Comparison of ENCODE assay signal across 8 mouse cellular contexts in genomic region chr11:88067586-88068410, GRCm38 (mm10). TPM values are rescaled to one million over a fixed set of nuclear protein-coding genes. Genes with fewer than 3 reads are reported as not detected.
A peak's percentile ranks its signal among the peaks of the same experiment; 100 is the strongest.
DNase-seq lines count a peak whose midpoint lies in the region; ATAC-seq and TF ChIP-seq lines count a peak whose summit lies in the region.

TSS of gene Vezf1 (plus strand) at chr11:88068279.

- no peaks in the 10 kb centered on the region for H3K27me3 ChIP-seq in CH12.LX (replicated peaks)
- no peaks in the 10 kb centered on the region for H3K27me3 ChIP-seq in forebrain, embryonic 12.5 days
- no peaks in the 10 kb centered on the region for H3K27me3 ChIP-seq in heart, embryonic 15.5 days
- no peaks in the 10 kb centered on the region for H3K27me3 ChIP-seq in liver, embryonic 15.5 days
- H3K27me3 ChIP-seq in neural tube, embryonic 11.5 days (ENCODE audit: control insufficient read depth, insufficient read depth, low read length), result no peaks in the 10 kb centered on the region
- H3K27me3 ChIP-seq in stomach, embryonic 15.5 days (replicated peaks), result no peaks in the 10 kb centered on the region

- no peak for TF ChIP-seq CTCF in CH12.LX (conservative IDR thresholded peaks at IDR 0.05 in 1 of 2, IDR thresholded peaks at IDR 0.05 in 1 of 2; ENCODE audit: low read depth in 2 of 2, low read length in 2 of 2)

- no peaks in the 10 kb centered on the region for H3K9me3 ChIP-seq in CH12.LX (replicated peaks; ENCODE audit: low read length)
- H3K9me3 ChIP-seq in forebrain, embryonic 12.5 days, result no peaks in the 10 kb centered on the region
- no peaks in the 10 kb centered on the region for H3K9me3 ChIP-seq in heart, embryonic 15.5 days (replicated peaks)
- no peaks in the 10 kb centered on the region for H3K9me3 ChIP-seq in liver, embryonic 15.5 days (replicated peaks)
- H3K9me3 ChIP-seq in neural tube, embryonic 11.5 days (ENCODE audit: control insufficient read depth, low read length), result no peaks in the 10 kb centered on the region
- no peaks in the 10 kb centered on the region for H3K9me3 ChIP-seq in stomach, embryonic 15.5 days

- peak; percentile 71 for DNase-seq in CH12.LX (ENCODE audit: extremely low read depth)
- DNase-seq in c-Kit-positive CD71-positive TER-119-positive erythroid progenitor cells, embryonic 14.5 days (ENCODE audit: low spot score), result peak; percentile 66
- peak; percentile 88 for DNase-seq in kidney, postnatal 14 days
- DNase-seq in neural tube, embryonic 11.5 days (ENCODE audit: low spot score), result peak; percentile 84

- peak within 1 kb of the TSS; percentile 98 for H3K4me2 ChIP-seq in CH12.LX (ENCODE audit: insufficient read depth, low read depth, poor library complexity, severe bottlenecking)
- H3K4me2 ChIP-seq in forebrain, embryonic 12.5 days, result peak within 1 kb of the TSS; percentile 69
- peak within 1 kb of the TSS; percentile 87 for H3K4me2 ChIP-seq in heart, embryonic 15.5 days
- peak within 1 kb of the TSS; percentile 97 for H3K4me2 ChIP-seq in liver, embryonic 15.5 days
- H3K4me2 ChIP-seq in neural tube, embryonic 11.5 days (ENCODE audit: low read depth), result peak within 1 kb of the TSS; percentile 80
- peak within 1 kb of the TSS; percentile 67 for H3K4me2 ChIP-seq in stomach, embryonic 15.5 days

- in situ Hi-C loops in CH12.LX (cut with MboI; ENCODE audit: low pct_ligation_motif_present, low pct_unique_long_range_greater_than_20kb, low sequenced_read_pairs), result no loop called here

- peaks cover 36% of the 10 kb centered on the region for H3K79me2 ChIP-seq in CH12.LX (replicated peaks; ENCODE audit: control insufficient read depth, extremely low read depth, insufficient read depth, poor library complexity, severe bottlenecking)

- dilution Hi-C loops in CH12.LX (cut with MboI; ENCODE audit: extremely low pct_ligation_motif_present, extremely low pct_unique_long_range_greater_than_20kb, low sequenced_read_pairs), result loop anchor here (25.0 kb wide), 1 partner anchor 120 kb away; no protein-coding TSS in a partner anchor

- no peak for TF ChIP-seq RAD21 in CH12.LX (IDR thresholded peaks at IDR 0.05; ENCODE audit: low read depth, low read length)

- peak within 1 kb of the TSS; percentile 98 for H3K9ac ChIP-seq in CH12.LX (ENCODE audit: insufficient read depth, low read depth)
- peak within 1 kb of the TSS; percentile 98 for H3K9ac ChIP-seq in forebrain, embryonic 12.5 days
- peak within 1 kb of the TSS; percentile 98 for H3K9ac ChIP-seq in heart, embryonic 15.5 days
- H3K9ac ChIP-seq in liver, embryonic 15.5 days, result peak within 1 kb of the TSS; percentile 91
- H3K9ac ChIP-seq in neural tube, embryonic 11.5 days (ENCODE audit: low read length), result peak within 1 kb of the TSS; percentile 99
- H3K9ac ChIP-seq in stomach, embryonic 15.5 days, result peak within 1 kb of the TSS; percentile 91

- TF ChIP-seq EP300 in CH12.LX (IDR thresholded peaks at IDR 0.05; ENCODE audit: low read length), result 0 out of 2 replicates have a peak, but pooled peaks have one; percentile 20

- 1% methylated on average over 36 of the region's 81 CpGs for WGBS in forebrain, embryonic 12.5 days
- WGBS in heart, embryonic 15.5 days, result under 1% methylated on average over 34 of the region's 81 CpGs
- under 1% methylated on average over 51 of the region's 81 CpGs for WGBS in liver, embryonic 15.5 days (ENCODE audit: insufficient replicate concordance)
- under 1% methylated on average over 57 of the region's 81 CpGs for WGBS in neural tube, embryonic 11.5 days
- WGBS in stomach, embryonic 15.5 days, result under 1% methylated on average over 38 of the region's 81 CpGs

- peak within 1 kb of the TSS; percentile 64 to 84 (median 79) for H3K4me3 ChIP-seq in CH12.LX (replicated peaks in 1 of 3; ENCODE audit: low read depth in 2 of 3, low read length in 2 of 3, poor library complexity in 1 of 3)
- peak within 1 kb of the TSS; percentile 98 for H3K4me3 ChIP-seq in forebrain, embryonic 12.5 days (replicated peaks)
- peak within 1 kb of the TSS; percentile 99 for H3K4me3 ChIP-seq in heart, embryonic 15.5 days
- peak within 1 kb of the TSS; percentile 96 for H3K4me3 ChIP-seq in liver, embryonic 15.5 days (replicated peaks)
- peak within 1 kb of the TSS; percentile 96 for H3K4me3 ChIP-seq in neural tube, embryonic 11.5 days (ENCODE audit: low read depth, low read length)
- peak within 1 kb of the TSS; percentile 97 for H3K4me3 ChIP-seq in stomach, embryonic 15.5 days (replicated peaks)

- TF ChIP-seq POLR2A in CH12.LX (IDR thresholded peaks at IDR 0.05; ENCODE audit: low read depth, low read length), result peak; percentile 84

- peaks cover 0 to under 1% of the 10 kb centered on the region in 2 experiments for H3K36me3 ChIP-seq in CH12.LX (replicated peaks in 1 of 2; ENCODE audit: control insufficient read depth in 1 of 2, insufficient read depth in 1 of 2, low read length in 1 of 2)
- no peaks in the 10 kb centered on the region for H3K36me3 ChIP-seq in forebrain, embryonic 12.5 days (replicated peaks)
- no peaks in the 10 kb centered on the region for H3K36me3 ChIP-seq in heart, embryonic 15.5 days
- H3K36me3 ChIP-seq in liver, embryonic 15.5 days (replicated peaks), result no peaks in the 10 kb centered on the region
- no peaks in the 10 kb centered on the region for H3K36me3 ChIP-seq in neural tube, embryonic 11.5 days (ENCODE audit: control insufficient read depth, insufficient read depth, low read length)
- H3K36me3 ChIP-seq in stomach, embryonic 15.5 days, result no peaks in the 10 kb centered on the region

- ATAC-seq in forebrain, embryonic 12.5 days (ENCODE audit: low FRiP score), result peak; percentile 89
- ATAC-seq in heart, embryonic 15.5 days (replicated peaks; ENCODE audit: insufficient number of reproducible peaks, insufficient read depth, low FRiP score, low read depth), result peak; percentile 81
- ATAC-seq in liver, embryonic 15.5 days (ENCODE audit: insufficient read depth), result peak; percentile 85
- peak; percentile 88 for ATAC-seq in neural tube, embryonic 11.5 days (ENCODE audit: insufficient read depth, low FRiP score, low TSS enrichment)
- ATAC-seq in stomach, embryonic 15.5 days (ENCODE audit: insufficient read depth, low FRiP score, low read depth), result peak; percentile 84

- H3K4me1 ChIP-seq in CH12.LX (ENCODE audit: control insufficient read depth in 1 of 2, insufficient read depth in 2 of 2), result peaks cover 4 to 30% of the 10 kb centered on the region in 2 experiments; a peak in 3 of 4 replicates
- H3K4me1 ChIP-seq in forebrain, embryonic 12.5 days, result peaks cover 31% of the 10 kb centered on the region
- peaks cover 32% of the 10 kb centered on the region for H3K4me1 ChIP-seq in heart, embryonic 15.5 days (replicated peaks)
- peaks cover 38% of the 10 kb centered on the region for H3K4me1 ChIP-seq in liver, embryonic 15.5 days (replicated peaks)
- peaks cover 22% of the 10 kb centered on the region for H3K4me1 ChIP-seq in neural tube, embryonic 11.5 days (ENCODE audit: control insufficient read depth, insufficient read depth, low read length)
- peaks cover 18% of the 10 kb centered on the region for H3K4me1 ChIP-seq in stomach, embryonic 15.5 days

- H3K27ac ChIP-seq in CH12.LX (ENCODE audit: insufficient read depth, low read depth), result peak within 1 kb of the TSS; percentile 44; the same call in 1 of the 2 replicates
- H3K27ac ChIP-seq in forebrain, embryonic 12.5 days, result peak within 1 kb of the TSS; percentile 99
- peak within 1 kb of the TSS; percentile 99 for H3K27ac ChIP-seq in heart, embryonic 15.5 days
- peak within 1 kb of the TSS; percentile 94 for H3K27ac ChIP-seq in liver, embryonic 15.5 days (replicated peaks)
- H3K27ac ChIP-seq in neural tube, embryonic 11.5 days (ENCODE audit: low read depth, low read length), result peak within 1 kb of the TSS; percentile 99
- peak within 1 kb of the TSS; percentile 98 for H3K27ac ChIP-seq in stomach, embryonic 15.5 days

TF ChIP-seq in CH12.LX, 34 proteins besides CTCF, POLR2A, EP300 and RAD21 (continues in another document):
- TF ChIP-seq E2F4 (IDR thresholded peaks at IDR 0.05; ENCODE audit: insufficient replicate concordance, low read depth, low read length), result no peak
- no peak for TF ChIP-seq JUND (conservative IDR thresholded peaks at IDR 0.05; ENCODE audit: low read depth, low read length)
- TF ChIP-seq NRF1 (IDR thresholded peaks at IDR 0.05; ENCODE audit: low read depth, low read length), result 0 out of 2 replicates have a peak, but pooled peaks have one; percentile 45
- 0 out of 2 replicates have a peak, but pooled peaks have one; percentile 18 for TF ChIP-seq MAX (IDR thresholded peaks at IDR 0.05; ENCODE audit: low read length)
- TF ChIP-seq MXI1 (IDR thresholded peaks at IDR 0.05; ENCODE audit: low read depth, low read length), result peak; percentile 61; the same call in 1 of the 2 replicates
- TF ChIP-seq CHD1 (IDR thresholded peaks at IDR 0.05; ENCODE audit: low read depth, low read length), result no peak; the same call in 1 of the 2 replicates
- TF ChIP-seq TCF12 (IDR thresholded peaks at IDR 0.05; ENCODE audit: low read depth, low read length), result peak; percentile 83
- TF ChIP-seq HCFC1 (IDR thresholded peaks at IDR 0.05; ENCODE audit: low read depth, low read length), result peak; percentile 50
- no peak for TF ChIP-seq PAX5 (IDR thresholded peaks at IDR 0.05; ENCODE audit: low read length)
- peak; percentile 72 for TF ChIP-seq BHLHE40 (IDR thresholded peaks at IDR 0.05; ENCODE audit: low read depth, low read length)
- peak; percentile 46 for TF ChIP-seq ETS1 (conservative IDR thresholded peaks at IDR 0.05; ENCODE audit: low read depth, low read length)
- peak; percentile 57; the same call in 1 of the 2 replicates for TF ChIP-seq NELFE (IDR thresholded peaks at IDR 0.05; ENCODE audit: low read depth, low read length)
- TF ChIP-seq SMC3 (IDR thresholded peaks at IDR 0.05; ENCODE audit: low read depth, low read length), result peak; percentile 12; the same call in 1 of the 2 replicates
- no peak for TF ChIP-seq MAFK (IDR thresholded peaks at IDR 0.05; ENCODE audit: insufficient replicate concordance, low read length)
- TF ChIP-seq TBP (conservative IDR thresholded peaks at IDR 0.05; ENCODE audit: low read depth, low read length), result 0 out of 2 replicates have a peak, but pooled peaks have one; percentile 43
- TF ChIP-seq ZC3H11A (IDR thresholded peaks at IDR 0.05; ENCODE audit: low read depth, low read length), result no peak
- peak; percentile 78 for TF ChIP-seq ELF1 (IDR thresholded peaks at IDR 0.05; ENCODE audit: low read depth, low read length)
- TF ChIP-seq RCOR1 (conservative IDR thresholded peaks at IDR 0.05; ENCODE audit: low read depth, low read length), result no peak

RNA-seq across cellular contexts. Expression of gene Vezf1, which starts in this region (rescaled TPM):
- 5.6 and 7.4 TPM in 2 replicates for total RNA-seq in CH12.LX (2012; rRNA removed)
- 8.3 and 9.8 TPM in 2 replicates for total RNA-seq in CH12.LX (2014; rRNA removed)
- polyA plus RNA-seq in CH12.LX (2012; ENCODE audit: insufficient read length, low read depth), result 10.1 and 11.4 TPM in 2 replicates
- polyA plus RNA-seq in forebrain, embryonic 12.5 days (2016; fragmentation: Nextera tagmentation; extraction: Ambion mirVana), result 84.8 and 91.5 TPM in 2 replicates
- 22.2 and 24.9 TPM in 2 replicates for polyA plus RNA-seq in heart, embryonic 15.5 days (2015; fragmentation: Nextera tagmentation; extraction: Ambion mirVana)
- polyA plus RNA-seq in liver, embryonic 15.5 days (2015; fragmentation: Nextera tagmentation; extraction: Ambion mirVana), result 8.3 and 8.6 TPM in 2 replicates
- 76.2 and 78.4 TPM in 2 replicates for polyA plus RNA-seq in neural tube, embryonic 11.5 days (2014; fragmentation: Nextera tagmentation; extraction: Ambion mirVana)
- 34.0 and 35.1 TPM in 2 replicates for polyA plus RNA-seq in stomach, embryonic 15.5 days (2015; fragmentation: Nextera tagmentation; extraction: Ambion mirVana)

Comparison
In these comparisons a context has a peak if more than half of its experiments do, and no peak if none do; other contexts are left out.
1. Peak in every context shown above with its lines: DNase-seq, ATAC-seq, H3K4me3 ChIP-seq and H3K27ac ChIP-seq.
2. H3K27ac ChIP-seq: peak in every context shown above with its lines; median percentile 99 in forebrain, embryonic 12.5 days; 99 in heart, embryonic 15.5 days; 99 in neural tube, embryonic 11.5 days; 98 in stomach, embryonic 15.5 days; 94 in liver, embryonic 15.5 days; 44 in CH12.LX.